Mouse (Mus musculus) c-Kit-positive CD71-negative TER-119-negative erythroid progenitor cells, embryonic 14.5 days (primary cell): ENCODE data around the gene Tex12.

Experiments
- DNase-seq: peaks from one replicate; pipeline ENCODE4 v3.0.0-alpha.2; 2013; ENCODE audit warnings: low read depth

Tex12 gene

GRCm38 (mm10) chr9:50507570-50507969, 53.6 kb downstream of the Tex12 start:
- DNase-seq, result no peak
